Mouse (Mus musculus) cerebellum, adult 11 months (tissue): ENCODE results near the gene Fus.
"Not testable (repeated sequence)": the region's sequence is repeated elsewhere in the genome, so short reads cannot be mapped to it uniquely, and the experiment has no call there.

ENCODE experiments used
- DNase-seq: peaks from one replicate; pipeline ENCODE4 v3.0.0; 2022

The Fus gene

GRCm38 (mm10) chr7:127967004-127967921 lies at the start of gene Fus:
Fus (plus strand) TSS chr7:127967457.
- peak; percentile 95 for DNase-seq

GRCm38 (mm10) chr7:127918203-127918602 lies 49.1 kb upstream of the Fus start:
- no peak for DNase-seq

GRCm38 (mm10) chr7:127919290-127919689 lies 48.0 kb upstream of the Fus start:
- DNase-seq: no peak

GRCm38 (mm10) chr7:127921516-127921915 lies 45.7 kb upstream of the Fus start:
- no peak for DNase-seq

GRCm38 (mm10) chr7:127922451-127923275 lies 44.6 kb upstream of the Fus start:
- DNase-seq: no peak

- no peak for DNase-seq
These were observed 43.5 kb upstream of the Fus start for GRCm38 (mm10) chr7:127923714-127924113.

- DNase-seq: no peak
These were observed 42.0 kb upstream of the Fus start for GRCm38 (mm10) chr7:127925252-127925651.

- DNase-seq: no peak
These were observed 41.2 kb upstream of the Fus start for GRCm38 (mm10) chr7:127926066-127926465.

- no peak for DNase-seq
These were observed 40.4 kb upstream of the Fus start for GRCm38 (mm10) chr7:127926846-127927245.

- no peak for DNase-seq
These were observed 39.5 kb upstream of the Fus start for GRCm38 (mm10) chr7:127927726-127928125.

GRCm38 (mm10) chr7:127928596-127928995 lies 38.7 kb upstream of the Fus start:
- DNase-seq: no peak

GRCm38 (mm10) chr7:127929923-127930322 lies 37.3 kb upstream of the Fus start, which contains the start of gene Prss8:
Prss8 (minus strand) TSS chr7:127930104.
- no peak for DNase-seq

GRCm38 (mm10) chr7:127930636-127931035 lies 36.6 kb upstream of the Fus start:
- DNase-seq: no peak

- DNase-seq: no peak
These were observed 35.7 kb upstream of the Fus start for GRCm38 (mm10) chr7:127931351-127932135.

GRCm38 (mm10) chr7:127932273-127933031 lies 34.8 kb upstream of the Fus start:
- DNase-seq: no peak

GRCm38 (mm10) chr7:127934075-127934474 lies 33.2 kb upstream of the Fus start:
- DNase-seq: no peak

- DNase-seq: peak; percentile 91
These were observed 32.1 kb upstream of the Fus start for GRCm38 (mm10) chr7:127935028-127935722.

GRCm38 (mm10) chr7:127935748-127936159 lies 31.5 kb upstream of the Fus start:
- no peak for DNase-seq

- DNase-seq: no peak
These were observed 30.9 kb upstream of the Fus start for GRCm38 (mm10) chr7:127936216-127936884.

GRCm38 (mm10) chr7:127942097-127942496 lies 25.2 kb upstream of the Fus start:
- DNase-seq: not testable (repeated sequence)

GRCm38 (mm10) chr7:127944614-127945013 lies 22.6 kb upstream of the Fus start:
- no peak for DNase-seq
